Mouse (Mus musculus) embryonic facial prominence, embryonic 11.5 days (tissue): ENCODE data around the gene 5730507C01Rik. TPM values are rescaled to one million over a fixed set of nuclear protein-coding genes. Genes with fewer than 3 reads are reported as not detected.
"Not testable (repeated sequence)": the region's sequence is repeated elsewhere in the genome, so short reads cannot be mapped to it uniquely, and the experiment has no call there.

Experiments used
- ATAC-seq: fragments of 200-750 bp; cut with Nextera tagmentation; replicated peaks from 2 replicates; pipeline ENCODE4 v1.8.0; 2017; ENCODE audit warnings: low read depth; ENCODE audit not compliant: insufficient number of reproducible peaks, low FRiP score, low TSS enrichment
- DNase-seq: peaks from one replicate; pipeline ENCODE4 v3.0.0-alpha.2; 2015; ENCODE audit warnings: low spot score
- H3K27ac ChIP-seq: fragments of 300-500 bp; sonication (generic); replicated peaks from 2 replicates; pipeline ENCODE4 v1.5.1; 2014; ENCODE audit warnings: mild to moderate bottlenecking, low read depth, low read length, control low read depth
- H3K27me3 ChIP-seq: fragments of 300-500 bp; sonication (generic); 2 replicates; pipeline ENCODE4 v1.6.1; 2014; ENCODE audit warnings: mild to moderate bottlenecking, low read length, moderate library complexity, mixed read lengths; ENCODE audit not compliant: control insufficient read depth, insufficient read depth
- H3K36me3 ChIP-seq: fragments of 300-500 bp; sonication (generic); replicated peaks from 2 replicates; pipeline ENCODE4 v1.6.1; 2014; ENCODE audit warnings: low read depth, mild to moderate bottlenecking, low read length, moderate library complexity, mixed read lengths; ENCODE audit not compliant: control insufficient read depth, insufficient read depth
- H3K4me1 ChIP-seq: fragments of 300-500 bp; sonication (generic); 2 replicates; pipeline ENCODE4 v1.6.1; 2014; ENCODE audit warnings: low read length, mixed read lengths; ENCODE audit not compliant: control insufficient read depth, insufficient read depth
- H3K4me2 ChIP-seq: fragments of 300-500 bp; sonication (generic); 2 replicates; pipeline ENCODE4 v1.6.1; 2014; ENCODE audit warnings: low read depth, mild to moderate bottlenecking, control low read depth, low read length, moderate library complexity
- H3K4me3 ChIP-seq: fragments of 300-500 bp; sonication (generic); 2 replicates; pipeline ENCODE4 v1.5.1; 2014; ENCODE audit warnings: low read depth, low read length, control low read depth
- H3K9ac ChIP-seq: fragments of 300-500 bp; sonication (generic); replicated peaks from 2 replicates; pipeline ENCODE4 v1.6.1; 2014; ENCODE audit warnings: mild to moderate bottlenecking, control low read depth, low read length
- H3K9me3 ChIP-seq: fragments of 300-500 bp; sonication (generic); replicated peaks from 2 replicates; pipeline ENCODE4 v1.6.1; 2016; ENCODE audit warnings: mild to moderate bottlenecking, low read length, inconsistent platforms, mixed read lengths; ENCODE audit not compliant: control insufficient read depth
- WGBS: fragments of 180-500 bp; shearing (Covaris S2); extraction: QIAGEN DNeasy Blood & Tissue Kit; methylation state at CpG from one replicate; pipeline ENCODE4 v1.1.7; 2014; 5-methylcytosine and 5-hydroxymethylcytosine counted together
- polyA plus RNA-seq: library from polyadenylated mRNA; unstranded; fragments of >200 nt; fragmentation: Nextera tagmentation; extraction: Ambion mirVana; gene quantifications from 2 replicates; pipeline ENCODE4 v1.2.1, GENCODE M21; 2014

5730507C01Rik gene
- polyA plus RNA-seq: 4.1 and 4.5 TPM in 2 replicates

DNA sequence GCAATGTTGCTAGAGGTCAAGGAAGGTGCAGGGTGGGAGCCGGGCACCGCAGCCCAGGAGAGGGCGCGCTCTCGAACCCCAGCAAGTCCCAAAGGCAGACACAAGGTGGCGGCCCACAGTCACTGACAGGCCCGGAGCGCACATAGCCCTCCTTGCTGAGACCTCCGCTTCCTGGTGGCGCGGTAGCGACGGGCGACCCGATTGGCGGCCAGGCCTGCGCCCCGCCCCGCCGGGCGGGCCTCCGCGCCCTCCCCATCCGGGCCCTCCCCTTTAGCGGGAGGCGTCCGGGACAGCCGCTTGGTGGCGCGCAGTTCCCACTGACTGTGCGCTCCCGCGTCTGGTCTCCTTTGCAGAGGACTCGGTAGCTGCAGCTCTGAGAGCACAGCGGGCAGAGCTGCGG is at the start of gene 5730507C01Rik:
Gene 5730507C01Rik, plus strand, starts transcription at position 340 of the 400 bp plus-strand sequence.
- Histone ChIP-seq H3K4me2 (peak within 1 kb of the TSS; percentile 30; the same call in 1 of the 2 replicates), H3K9me3 (no peaks in the 10 kb centered on the region), H3K9ac (peak within 1 kb of the TSS; percentile 54), H3K36me3 (no peaks in the 10 kb centered on the region), H3K27me3 (no peaks in the 10 kb centered on the region), H3K27ac (no peak within 1 kb of the TSS), H3K4me3 (peak within 1 kb of the TSS; percentile 42), H3K4me1 (no peaks in the 10 kb centered on the region)
- ATAC-seq (peak; percentile 56; the same call in 1 of the 2 replicates), DNase-seq (peak; percentile 62)
- 8% methylated on average over 32 of the region's 36 CpGs for WGBS

DNA sequence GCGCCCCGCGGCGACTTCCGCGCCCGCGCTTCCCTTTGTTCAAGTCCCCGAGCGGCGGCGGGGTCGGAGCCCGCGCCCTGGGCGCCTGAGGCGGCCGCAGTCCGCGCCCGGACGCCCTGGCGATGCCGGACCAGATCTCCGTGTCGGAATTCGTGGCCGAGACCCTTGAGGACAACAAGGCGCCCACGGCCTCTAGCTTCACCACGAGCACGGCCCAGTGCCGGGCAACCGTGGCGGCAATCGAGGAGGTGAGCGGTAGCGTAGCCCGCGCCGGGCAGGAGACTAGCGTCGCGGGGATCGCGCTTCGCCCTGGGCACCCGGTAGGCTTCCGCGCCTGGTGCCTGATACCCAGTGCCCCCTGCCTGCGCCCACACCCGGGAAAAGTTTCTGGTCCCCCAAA is 306 bp downstream of the 5730507C01Rik start:
- WGBS: 5% methylated on average over 38 of the region's 52 CpGs
- peak; percentile 5 for DNase-seq
- not testable (repeated sequence) for H3K4me1 ChIP-seq, H3K27me3 ChIP-seq, H3K9me3 ChIP-seq, H3K27ac ChIP-seq, H3K36me3 ChIP-seq, ATAC-seq
- Histone ChIP-seq H3K9ac (peak overlapping the region; percentile 54), H3K4me2 (peak overlapping the region; percentile 30; the same call in 1 of the 2 replicates), H3K4me3 (peak overlapping the region; percentile 42)

DNA sequence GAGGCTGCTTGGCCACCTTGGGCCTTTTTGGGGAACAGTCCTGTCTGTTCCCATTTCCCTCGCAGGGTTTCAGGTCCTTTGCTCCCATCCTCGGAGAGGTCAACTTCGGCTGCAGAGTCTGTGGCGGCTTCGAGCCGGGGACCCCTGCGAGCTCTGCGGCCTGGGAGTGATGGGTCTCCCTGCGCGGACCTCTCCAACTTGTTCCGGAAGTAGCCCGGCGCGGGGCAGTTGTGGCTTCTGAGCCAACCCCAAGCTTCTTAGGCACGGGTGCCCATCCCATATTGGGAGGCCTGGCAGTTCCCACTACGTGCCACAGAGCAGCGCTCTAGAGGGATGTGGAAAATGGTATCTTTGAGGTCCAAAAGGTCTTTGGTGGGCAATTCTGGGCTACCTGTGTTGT is 767 bp downstream of the 5730507C01Rik start:
- not testable (repeated sequence) for H3K27me3 ChIP-seq, H3K4me1 ChIP-seq, H3K27ac ChIP-seq, H3K9ac ChIP-seq, ATAC-seq, H3K36me3 ChIP-seq, H3K9me3 ChIP-seq
- WGBS: 16% methylated on average over 17 of the region's 17 CpGs
- DNase-seq: peak; percentile 0
- peak overlapping the region; percentile 42 for H3K4me3 ChIP-seq
- H3K4me2 ChIP-seq: 0 out of 2 replicates have a peak overlapping the region, but pooled peaks have one; percentile 25
